Mouse (Mus musculus): ENCODE data around the gene Slc6a3.
A peak's percentile ranks its signal among the peaks of the same experiment; 100 is the strongest.

Gene Slc6a3

GRCm38 (mm10) chr13:73536403-73536821, at the start of gene Slc6a3:
Gene Slc6a3 (plus strand): TSS chr13:73536747.
- peak; percentile 61 for DNase-seq

DNA sequence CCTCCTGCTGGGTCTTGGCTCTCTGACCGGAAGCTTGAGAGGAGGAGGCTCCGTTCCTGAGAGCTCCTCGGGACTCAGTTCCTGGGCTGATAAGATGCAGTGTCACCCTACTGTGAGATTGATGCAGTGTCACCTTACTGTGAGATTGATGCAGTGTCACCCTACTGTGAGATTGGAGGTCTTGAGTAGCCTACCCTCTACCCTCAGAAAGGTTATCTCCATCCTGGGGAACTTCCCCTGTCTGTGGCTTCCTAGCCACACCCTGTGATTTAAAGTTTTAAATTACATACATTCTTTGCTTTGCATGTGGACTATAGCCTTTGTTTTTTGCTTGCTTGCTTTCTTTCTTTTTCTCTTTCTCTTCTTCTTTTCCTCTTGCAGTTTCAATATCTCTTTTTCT, 48.4 kb upstream of the Slc6a3 start:
- DNase-seq, result no peak

DNA sequence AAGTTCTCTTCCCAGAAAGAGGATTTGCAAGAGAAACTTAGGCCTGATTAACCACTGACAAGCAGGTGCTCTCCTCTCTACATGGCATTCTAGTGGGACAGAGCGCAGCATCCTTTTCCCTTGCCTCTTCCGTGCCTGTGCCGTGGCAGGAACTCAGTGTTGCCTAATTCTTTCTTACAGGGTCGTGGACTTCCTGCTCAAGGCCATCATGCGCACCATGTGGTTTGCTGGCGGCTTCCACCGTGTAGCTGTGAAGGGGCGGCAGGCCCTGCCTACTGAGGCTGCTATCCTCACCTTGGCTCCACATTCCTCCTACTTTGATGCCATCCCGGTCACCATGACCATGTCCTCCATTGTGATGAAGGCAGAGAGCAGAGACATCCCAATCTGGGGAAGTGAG, 47.8 kb upstream of the Slc6a3 start:
- no peak for DNase-seq

DNA sequence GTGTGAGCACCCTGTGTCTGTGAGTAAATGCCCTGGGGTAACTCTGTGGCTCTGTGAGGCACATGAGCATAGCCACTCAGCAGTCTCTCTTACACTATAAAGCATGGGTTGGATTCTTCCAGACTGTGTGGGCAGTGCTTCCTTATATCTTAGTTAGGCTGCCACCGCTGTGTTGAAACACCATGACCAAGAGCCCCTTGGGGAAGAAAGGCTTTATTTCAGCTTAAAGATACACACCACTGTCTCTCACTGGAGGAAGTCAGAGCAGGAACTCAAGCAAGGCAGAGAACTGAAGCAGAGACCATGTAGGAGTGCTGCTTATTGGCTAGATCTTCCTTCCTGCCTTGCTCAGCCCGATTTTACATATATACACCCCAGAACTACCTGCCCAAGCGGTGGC, 46.6 kb upstream of the Slc6a3 start:
- no peak for DNase-seq

DNA sequence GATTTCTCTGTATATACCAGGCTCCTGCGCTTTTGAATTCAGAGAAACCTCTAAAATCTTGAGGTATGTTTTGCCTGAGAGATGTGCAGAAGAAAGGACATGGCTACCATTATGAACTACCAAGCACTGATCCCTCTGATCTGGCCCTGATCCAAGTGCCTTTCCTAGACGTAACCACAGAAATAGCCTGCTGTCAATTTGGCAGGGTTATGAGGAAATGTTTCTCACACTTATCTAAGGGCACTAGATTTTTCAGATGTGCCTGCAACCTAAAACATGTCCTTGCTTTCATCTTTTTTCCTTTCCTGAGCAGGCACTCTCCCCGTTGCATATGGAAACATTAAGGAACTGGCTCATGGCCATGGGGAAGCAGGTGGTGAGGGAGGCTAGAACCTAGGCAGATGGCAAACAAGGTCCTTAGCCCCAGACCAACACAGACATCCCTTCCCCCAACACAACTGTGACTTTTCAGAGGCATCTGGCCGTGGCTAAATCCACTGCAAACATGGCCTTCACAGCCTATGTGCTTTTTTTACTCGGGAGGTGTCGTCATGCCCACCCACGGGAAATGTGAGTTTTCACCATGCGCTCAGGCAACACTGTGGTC, 45.9 kb upstream of the Slc6a3 start:
- peak; percentile 67 for DNase-seq

DNA sequence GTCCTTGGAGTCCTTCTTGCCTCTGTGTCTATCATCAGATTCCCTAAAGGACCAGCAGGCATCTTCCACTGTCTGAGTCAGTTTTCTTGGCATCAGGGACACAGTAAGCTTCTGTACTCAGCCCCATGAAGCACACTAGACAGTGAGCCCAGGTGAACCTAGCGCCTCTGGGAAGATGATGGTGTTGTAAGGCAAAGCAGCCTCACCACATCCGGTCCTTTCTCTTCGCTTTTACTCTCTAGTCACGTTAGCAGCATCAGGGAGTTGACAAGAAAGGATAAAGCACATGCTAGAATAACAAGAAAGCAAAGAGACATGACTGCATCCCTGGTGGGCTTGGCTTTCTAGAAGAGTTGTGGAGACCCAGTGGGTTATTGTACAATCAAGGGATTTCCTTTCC, 43.4 kb upstream of the Slc6a3 start:
- no peak for DNase-seq

- no peak for DNase-seq
These were observed 42.0 kb upstream of the Slc6a3 start for GRCm38 (mm10) chr13:73494528-73494927.

DNA sequence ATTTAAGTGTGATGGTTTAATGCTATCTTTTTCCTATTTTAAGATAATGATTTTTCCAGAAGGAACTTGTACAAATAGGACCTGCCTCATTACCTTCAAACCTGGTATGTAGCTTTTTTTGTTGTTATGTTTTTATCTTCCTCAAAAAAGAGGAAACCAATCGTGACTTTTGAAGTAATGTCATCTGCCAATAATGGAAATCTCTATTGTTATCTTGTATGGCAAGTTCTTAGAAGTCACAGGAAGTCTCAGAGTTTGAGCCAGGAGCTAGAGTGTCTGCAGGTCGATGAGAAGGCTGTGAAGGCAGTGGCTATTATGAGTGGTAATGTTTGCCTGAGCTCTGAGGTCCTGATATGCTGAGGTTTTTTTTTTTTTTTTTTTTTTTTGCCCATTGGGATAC, 40.4 kb upstream of the Slc6a3 start:
- no peak for DNase-seq

GRCm38 (mm10) chr13:73499893-73500604, 36.5 kb upstream of the Slc6a3 start:
- DNase-seq, result no peak

- DNase-seq, result peak; percentile 32
These were observed 33.8 kb upstream of the Slc6a3 start for GRCm38 (mm10) chr13:73502719-73503118.

- peak; percentile 84 for DNase-seq
These were observed 30.7 kb upstream of the Slc6a3 start for GRCm38 (mm10) chr13:73505686-73506467.

DNA sequence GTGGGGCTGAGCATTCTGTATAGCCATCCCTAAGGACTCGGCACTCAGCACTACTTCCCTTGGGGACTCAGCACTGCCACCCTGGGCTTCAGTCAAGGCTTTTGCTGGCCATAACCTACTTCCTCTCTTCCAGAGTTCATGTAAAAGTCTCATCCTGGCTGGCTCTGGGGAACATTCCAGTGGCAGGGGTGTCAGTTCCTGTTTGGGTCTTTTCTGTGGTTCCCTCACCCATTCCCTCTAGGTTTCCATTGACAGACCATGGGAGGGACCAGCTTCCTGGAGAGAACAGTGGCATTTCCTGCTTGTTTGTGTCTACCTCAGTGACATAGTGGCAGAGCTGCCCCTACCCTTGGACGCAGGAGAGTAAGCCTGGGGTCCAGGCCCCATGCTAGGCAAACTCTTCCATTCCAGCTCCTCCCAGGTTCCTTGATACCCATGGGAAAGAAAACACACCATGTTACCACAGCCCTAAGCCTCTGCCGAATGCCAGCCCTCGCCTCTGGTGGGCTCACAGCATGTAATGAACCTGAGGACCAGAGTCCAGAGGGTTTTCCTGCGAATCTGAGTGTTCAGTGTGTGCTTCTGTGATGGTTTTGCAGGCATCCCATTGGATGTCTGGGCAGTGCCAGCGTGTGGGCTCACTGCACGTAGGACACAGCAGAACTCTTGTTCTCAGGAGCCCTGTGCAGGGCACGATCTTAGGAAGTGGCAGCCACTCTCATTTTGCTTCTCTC, 27.6 kb upstream of the Slc6a3 start:
- no peak for DNase-seq

DNA sequence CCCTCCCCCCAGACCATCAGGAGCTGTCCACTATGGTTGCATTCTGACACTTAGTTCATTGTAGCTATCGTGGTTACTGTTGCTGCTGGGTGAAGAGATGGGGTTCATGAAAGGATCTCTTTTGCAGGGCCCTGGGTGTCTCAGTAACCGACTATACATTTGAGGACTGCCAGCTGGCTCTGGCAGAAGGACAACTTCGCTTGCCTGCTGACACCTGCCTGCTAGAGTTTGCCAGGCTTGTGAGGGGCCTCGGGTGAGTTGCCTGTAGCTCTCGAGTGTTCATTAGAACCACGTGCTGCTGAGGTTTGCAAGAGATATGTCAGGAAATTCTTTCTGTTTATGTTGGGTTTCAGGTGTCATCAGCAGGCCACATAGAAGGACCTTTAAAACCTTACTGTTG, 26.7 kb upstream of the Slc6a3 start:
- no peak for DNase-seq

GRCm38 (mm10) chr13:73512776-73513673, 23.5 kb upstream of the Slc6a3 start:
- DNase-seq, result peak; percentile 85

GRCm38 (mm10) chr13:73516886-73517285, 19.7 kb upstream of the Slc6a3 start:
- no peak for DNase-seq

DNA sequence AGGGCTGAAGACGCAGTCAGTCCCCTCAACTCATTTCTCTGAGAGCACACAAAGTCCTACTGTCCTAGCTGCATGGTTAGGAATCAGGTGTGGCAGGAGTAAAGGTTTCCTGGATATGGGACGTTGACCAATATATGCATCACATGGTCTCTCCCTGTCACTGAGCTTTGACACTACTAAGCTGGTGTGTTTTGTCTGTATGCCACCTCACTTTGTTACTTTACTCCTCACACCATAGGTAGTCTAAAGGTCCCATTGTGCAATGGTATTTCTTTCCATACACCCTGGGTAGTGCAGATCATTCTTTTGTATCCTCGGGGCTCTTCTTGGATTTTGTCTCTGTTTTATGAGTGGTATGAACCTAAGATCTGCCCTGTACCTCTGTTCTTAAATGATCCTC, 2.8 kb upstream of the Slc6a3 start:
- no peak for DNase-seq

- no peak for DNase-seq
These were observed 1.3 kb upstream of the Slc6a3 start for GRCm38 (mm10) chr13:73535287-73535686.

DNA sequence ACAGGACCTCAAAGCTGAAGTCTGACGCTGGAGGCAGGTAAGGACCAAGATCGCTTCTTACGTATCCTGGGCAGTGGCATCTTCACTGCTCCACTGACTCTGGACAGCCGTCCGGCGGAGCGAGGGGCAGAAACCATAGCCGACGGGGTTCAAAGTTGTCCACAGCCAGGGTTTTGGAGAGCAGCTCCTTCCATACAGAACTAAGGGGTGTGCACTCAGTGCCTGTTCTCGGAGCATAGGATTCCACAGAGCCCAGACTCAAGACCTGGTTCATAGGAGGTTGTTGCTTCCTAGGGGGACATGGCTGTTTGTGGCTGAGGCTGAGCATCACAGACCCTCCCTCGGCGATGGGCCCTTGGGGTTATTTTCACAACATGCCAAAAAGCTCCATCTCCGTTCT, 277 bp downstream of the Slc6a3 start:
- DNase-seq, result no peak

- DNase-seq, result no peak
These were observed 27.7 kb downstream of the Slc6a3 start for GRCm38 (mm10) chr13:73564201-73564600.

DNA sequence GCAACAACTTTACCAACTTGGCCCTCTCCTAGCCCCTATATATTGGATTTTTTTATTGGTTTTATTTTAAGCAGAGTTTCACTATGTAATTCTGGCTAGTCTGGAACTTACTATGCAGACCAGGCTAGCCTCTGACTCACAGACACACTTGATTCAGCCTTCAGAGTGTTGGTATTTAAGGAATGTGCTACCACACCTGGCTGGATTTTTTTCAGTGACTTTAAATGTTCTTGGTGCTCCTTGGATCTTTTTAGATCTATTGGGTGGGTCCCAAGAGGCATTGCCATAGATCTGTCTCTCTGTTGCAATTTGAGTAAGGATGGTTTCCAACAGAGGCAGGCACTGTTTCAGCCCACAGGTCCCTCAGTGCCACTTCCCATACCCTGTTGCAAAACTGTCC, 38.5 kb downstream of the Slc6a3 start:
- no peak for DNase-seq

GRCm38 (mm10) chr13:73577277-73577676, 40.7 kb downstream of the Slc6a3 start:
- no peak for DNase-seq

DNA sequence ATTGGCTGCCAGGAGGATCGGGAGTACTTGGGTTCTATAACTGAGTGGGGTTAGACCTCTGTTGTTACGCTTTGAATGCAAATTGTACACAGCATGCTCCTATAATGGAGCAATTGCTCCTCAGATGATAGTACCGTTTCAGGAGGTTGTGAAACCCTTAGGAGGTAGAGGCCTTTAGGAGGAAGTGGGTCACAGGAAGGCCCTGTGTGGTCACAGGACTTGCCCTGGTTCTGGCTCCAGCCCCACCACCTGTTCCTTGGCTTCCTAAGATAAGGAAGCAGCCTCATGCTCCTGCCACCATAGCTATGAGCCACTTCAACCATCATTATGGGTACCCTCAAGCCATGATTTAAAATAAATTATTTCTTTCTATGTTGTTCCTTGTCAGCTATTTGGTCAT, 54.9 kb downstream of the Slc6a3 start:
- DNase-seq, result no peak
